Mouse (Mus musculus) layer of hippocampus, adult 2 months (tissue): ENCODE results near the gene Pigz. TPM values are rescaled to one million over a fixed set of nuclear protein-coding genes. Genes with fewer than 3 reads are reported as not detected.

Experiments
- DNase-seq, 2 experiments: peaks; one replicate each; pipeline ENCODE4 v3.0.0; 2022; ENCODE audit warnings: low spot score in 2 of 2
- H3K27ac ChIP-seq: fragments of 200-600 bp; 2 replicates; pipeline ENCODE4 v1.8.1; 2022
- H3K4me3 ChIP-seq: fragments of 200-600 bp; 2 replicates; pipeline ENCODE4 v1.8.1; 2022; ENCODE audit warnings: mild to moderate bottlenecking
- CTCF ChIP-seq: fragments of 200-600 bp; conservative IDR thresholded peaks from 2 replicates; pipeline ENCODE4 v1.8.1; 2022; ENCODE audit warnings: antibody characterized with exemption, mild to moderate bottlenecking, moderate library complexity
- microRNA-seq, 2 experiments: library from miRNA; unstranded; fragments of <30 nt; microRNA quantifications; one replicate each; pipeline ENCODE4 v1.2.0; 2021
- total RNA-seq, 2 experiments: library from RNA; stranded (reverse); gene quantifications; 2 replicates each; pipeline ENCODE4 v1.2.3; 2021

The Pigz gene
- total RNA-seq, 2 experiments from 2014 or later = 11.9 to 15.6 TPM

- no peak for DNase-seq
- Histone ChIP-seq H3K27ac (no peak overlapping the region), H3K4me3 (no peak overlapping the region)
- TF ChIP-seq CTCF = no peak
Measured at GRCm38 (mm10) chr16:31979501-31979900, 45.9 kb downstream of the Pigz start.

GRCm38 (mm10) chr16:31980946-31981345, 47.3 kb downstream of the Pigz start:
- no peak for DNase-seq
- TF ChIP-seq CTCF = no peak

GRCm38 (mm10) chr16:31992039-31992438, 58.4 kb downstream of the Pigz start:
- Histone ChIP-seq H3K4me3 (no peak overlapping the region), H3K27ac (no peak overlapping the region)
- peak; percentile 52 for TF ChIP-seq CTCF
- no peak for DNase-seq

More at GRCm38 (mm10) chr16:31980946-31981345, 47.3 kb downstream of the Pigz start:
- Histone ChIP-seq H3K27ac (no peak overlapping the region), H3K4me3 (no peak overlapping the region)

- H3K4me3 ChIP-seq = no peak overlapping the region
- DNase-seq = no peak
- H3K27ac ChIP-seq = no peak overlapping the region
- no peak for TF ChIP-seq CTCF
Measured at GRCm38 (mm10) chr16:31993195-31993594, 59.5 kb downstream of the Pigz start.

GRCm38 (mm10) chr16:31993946-31994345, 60.3 kb downstream of the Pigz start:
- no peak overlapping the region for H3K4me3 ChIP-seq
- H3K27ac ChIP-seq = no peak overlapping the region
- no peak for DNase-seq
- TF ChIP-seq CTCF = no peak

Small RNA genes lying within 50 kb of the gene (microRNA-seq; reads per million reads assigned to microRNA genes)
- 0 reads per million in 2 experiments for gene Gm26269

Other genes starting within 250 kb of the Pigz start
- under 1 TPM; 0.20 to 0.29 TPM for gene Meltf, start 55.0 kb upstream of the Pigz start, total RNA-seq
- 10 to 100 TPM; 37.6 to 42.1 TPM for gene 0610012G03Rik, start 14.6 kb downstream of the Pigz start, total RNA-seq
- gene Ncbp2, start 14.7 kb downstream of the Pigz start, total RNA-seq = 10 to 100 TPM; 49.5 to 52.3 TPM
- 10 to 100 TPM; 37.5 to 37.6 TPM for gene Senp5, start 69.4 kb downstream of the Pigz start, total RNA-seq
- gene Pak2, start 145.5 kb downstream of the Pigz start, total RNA-seq = 10 to 100 TPM; 29.2 to 29.7 TPM
- gene Pigx, start 165.9 kb downstream of the Pigz start, total RNA-seq = 10 to 100 TPM; 24.2 to 27.3 TPM
- gene Cep19, start 165.9 kb downstream of the Pigz start, total RNA-seq = 10 to 100 TPM; 62.8 to 65.5 TPM
- 10 to 100 TPM; 11.2 to 11.6 TPM for gene Nrros, start 231.7 kb downstream of the Pigz start, total RNA-seq
- not detected for gene Bex6, start 246.0 kb downstream of the Pigz start, total RNA-seq